Mouse (Mus musculus) CH12.LX (cell line): ENCODE measurements around the gene Bicd2. TPM values are rescaled to one million over a fixed set of nuclear protein-coding genes. Genes with fewer than 3 reads are reported as not detected.
A peak's percentile ranks its signal among the peaks of the same experiment; 100 is the strongest.

Experiments
- DNase-seq: peaks from one replicate; pipeline ENCODE4 v3.0.0-alpha.2; 2013; ENCODE audit errors: extremely low read depth
- H3K27ac ChIP-seq: 2 replicates; pipeline ENCODE4 v1.5.1; 2012; ENCODE audit warnings: low read depth, mild to moderate bottlenecking, control low read depth, moderate library complexity; ENCODE audit not compliant: insufficient read depth
- H3K27me3 ChIP-seq: replicated peaks from 2 replicates; pipeline ENCODE3; 2012; ENCODE audit warnings: inconsistent platforms
- H3K36me3 ChIP-seq, 2 experiments: replicated peaks in 1 of 2; 2 replicates each; pipeline versions ENCODE3 to v1.6.1; 2012; ENCODE audit warnings: inconsistent platforms in 1 of 2, low read length in 1 of 2, mild to moderate bottlenecking in 1 of 2, mixed read lengths in 1 of 2, moderate library complexity in 1 of 2; ENCODE audit not compliant: control insufficient read depth in 1 of 2, insufficient read depth in 1 of 2
- H3K4me1 ChIP-seq, 2 experiments: 2 replicates each; pipeline ENCODE4 v1.6.1; 2012; ENCODE audit warnings: inconsistent platforms in 1 of 2, moderate library complexity in 1 of 2; ENCODE audit not compliant: insufficient read depth in 2 of 2, control insufficient read depth in 1 of 2
- H3K4me2 ChIP-seq: 2 replicates; pipeline ENCODE4 v1.6.1; 2012; ENCODE audit warnings: low read depth, mild to moderate bottlenecking, control low read depth; ENCODE audit not compliant: poor library complexity, insufficient read depth, severe bottlenecking
- H3K4me3 ChIP-seq, 3 experiments: fragments of 150-350 bp in 1 of 3; sonication (generic) in 1 of 3; replicated peaks in 1 of 3; 2 replicates each; pipeline versions ENCODE3 to v1.5.1; 2011 to 2012; ENCODE audit warnings: low read depth in 2 of 3, low read length in 2 of 3, mild to moderate bottlenecking in 2 of 3, moderate library complexity in 2 of 3, control low read depth in 1 of 3, improper control_type of control experiment in 1 of 3, inconsistent platforms in 1 of 3, mixed read lengths in 1 of 3; ENCODE audit not compliant: poor library complexity in 1 of 3
- H3K79me2 ChIP-seq: replicated peaks from 2 replicates; pipeline ENCODE4 v1.6.1; 2012; ENCODE audit warnings: mild to moderate bottlenecking, moderate library complexity; ENCODE audit not compliant: control insufficient read depth, poor library complexity, insufficient read depth, severe bottlenecking; ENCODE audit errors: extremely low read depth
- H3K9ac ChIP-seq: 2 replicates; pipeline ENCODE4 v1.6.1; 2012; ENCODE audit warnings: low read depth, mild to moderate bottlenecking, control low read depth, moderate library complexity; ENCODE audit not compliant: insufficient read depth
- H3K9me3 ChIP-seq: replicated peaks from 2 replicates; pipeline ENCODE3; 2012; ENCODE audit warnings: low read length, inconsistent platforms, mixed read lengths
- CHD1 ChIP-seq: IDR thresholded peaks from 2 replicates; pipeline ENCODE4 v1.6.1; 2012; ENCODE audit warnings: low read depth, low read length, improper control_type of control experiment, inconsistent platforms
- CTCF ChIP-seq, 2 experiments: IDR thresholded peaks in 1 of 2; conservative IDR thresholded peaks in 1 of 2; 2 replicates each; pipeline ENCODE4 v1.5.1; 2011 to 2012; ENCODE audit warnings: low read depth in 2 of 2, low read length in 2 of 2, improper control_type of control experiment in 1 of 2, inconsistent platforms in 1 of 2, mild to moderate bottlenecking in 1 of 2, moderate library complexity in 1 of 2
- E2F4 ChIP-seq: IDR thresholded peaks from 2 replicates; pipeline ENCODE4 v1.6.1; 2011; ENCODE audit warnings: low read depth, low read length, improper control_type of control experiment; ENCODE audit not compliant: insufficient replicate concordance
- EP300 ChIP-seq: IDR thresholded peaks from 2 replicates; pipeline ENCODE4 v1.6.1; 2011; ENCODE audit warnings: low read length, improper control_type of control experiment
- HCFC1 ChIP-seq: IDR thresholded peaks from 2 replicates; pipeline ENCODE4 v1.6.1; 2012; ENCODE audit warnings: low read depth, mild to moderate bottlenecking, inconsistent platforms, low read length, improper control_type of control experiment
- IRF4 ChIP-seq: IDR thresholded peaks from 2 replicates; pipeline ENCODE4 v1.6.1; 2014; ENCODE audit warnings: low read depth, mild to moderate bottlenecking, inconsistent platforms, low read length, improper control_type of control experiment
- JUN ChIP-seq: IDR thresholded peaks from 2 replicates; pipeline ENCODE4 v1.6.1; 2011; ENCODE audit warnings: low read depth, mild to moderate bottlenecking, low read length, improper control_type of control experiment, moderate library complexity; ENCODE audit not compliant: insufficient read depth
- JUND ChIP-seq: conservative IDR thresholded peaks from 2 replicates; pipeline ENCODE4 v1.6.1; 2011; ENCODE audit warnings: low read depth, low read length, improper control_type of control experiment
- KAT2A ChIP-seq: IDR thresholded peaks from 2 replicates; pipeline ENCODE4 v1.6.1; 2012; ENCODE audit warnings: low read length, improper control_type of control experiment, inconsistent platforms; ENCODE audit not compliant: insufficient replicate concordance
- MAX ChIP-seq: IDR thresholded peaks from 2 replicates; pipeline ENCODE4 v1.6.1; 2011; ENCODE audit warnings: low read length, improper control_type of control experiment
- MXI1 ChIP-seq: IDR thresholded peaks from 2 replicates; pipeline ENCODE4 v1.6.1; 2011; ENCODE audit warnings: mild to moderate bottlenecking, low read depth, low read length, improper control_type of control experiment
- MYC ChIP-seq: IDR thresholded peaks from 2 replicates; pipeline ENCODE4 v1.6.1; 2011; ENCODE audit warnings: low read depth, mild to moderate bottlenecking, improper control_type of control experiment, low read length
- PAX5 ChIP-seq: IDR thresholded peaks from 2 replicates; pipeline ENCODE4 v1.6.1; 2012; ENCODE audit warnings: low read length, inconsistent platforms, mixed read lengths
- POLR2AphosphoS2 ChIP-seq: IDR thresholded peaks from 2 replicates; pipeline ENCODE4 v1.6.1; 2011; ENCODE audit warnings: low read depth, low read length, improper control_type of control experiment
- RCOR1 ChIP-seq: conservative IDR thresholded peaks from 2 replicates; pipeline ENCODE4 v1.6.1; 2012; ENCODE audit warnings: low read depth, mild to moderate bottlenecking, inconsistent platforms, low read length, improper control_type of control experiment
- SIN3A ChIP-seq: IDR thresholded peaks from 2 replicates; pipeline ENCODE4 v1.6.1; 2012; ENCODE audit warnings: low read length, improper control_type of control experiment, inconsistent platforms
- SMC3 ChIP-seq: IDR thresholded peaks from 2 replicates; pipeline ENCODE4 v1.6.1; 2011; ENCODE audit warnings: low read depth, low read length, improper control_type of control experiment
- TCF12 ChIP-seq: IDR thresholded peaks from 2 replicates; pipeline ENCODE4 v1.6.1; 2014; ENCODE audit warnings: low read depth, mild to moderate bottlenecking, inconsistent platforms, low read length, improper control_type of control experiment
- UBTF ChIP-seq: IDR thresholded peaks from 2 replicates; pipeline ENCODE4 v1.6.1; 2012; ENCODE audit warnings: low read depth, mild to moderate bottlenecking, inconsistent platforms, low read length, improper control_type of control experiment, moderate library complexity
- ZC3H11A ChIP-seq: IDR thresholded peaks from 2 replicates; pipeline ENCODE4 v1.6.1; 2012; ENCODE audit warnings: low read depth, mild to moderate bottlenecking, inconsistent platforms, low read length, improper control_type of control experiment
- ZKSCAN1 ChIP-seq: IDR thresholded peaks from 2 replicates; pipeline ENCODE4 v1.6.1; 2012; ENCODE audit warnings: low read depth, inconsistent platforms, low read length, improper control_type of control experiment, borderline replicate concordance
- dilution Hi-C: fragments of 300-500 bp; cut with MboI; formaldehyde crosslinking; loops from 2 replicates; pipeline ENCODE4 v1.14.3; 2020; ENCODE audit warnings: low sequenced_read_pairs; ENCODE audit not compliant: extremely low pct_unique_long_range_greater_than_20kb, extremely low pct_ligation_motif_present
- in situ Hi-C: fragments of 300-500 bp; cut with MboI; formaldehyde crosslinking; loops from 3 replicates; pipeline ENCODE4 v1.14.3; 2019; ENCODE audit warnings: low sequenced_read_pairs, low pct_ligation_motif_present, low pct_unique_long_range_greater_than_20kb, mixed read lengths
- polyA plus RNA-seq: library from polyadenylated mRNA; unstranded; fragments of >175 nt; gene quantifications from 2 replicates; pipeline ENCODE4 v1.2.1, GENCODE M21; 2012; ENCODE audit warnings: low read depth; ENCODE audit not compliant: insufficient read length
- total RNA-seq, 2 experiments: library from RNA; depleted of rRNA; stranded (reverse); fragments of 300-350 nt in 1 of 2; fragments of >200 nt in 1 of 2; gene quantifications; 2 replicates each; pipeline ENCODE4 v1.2.3; 2012 to 2014

The Bicd2 gene
- total and polyA plus RNA-seq, 3 experiments: 16.9 to 26.5 (median 21.0) TPM

- DNase-seq: peak; percentile 16
Observed at GRCm38 (mm10) chr13:49421606-49421917, 80.2 kb downstream of the Bicd2 start.

GRCm38 (mm10) chr13:49421959-49422358, 80.6 kb downstream of the Bicd2 start:
- TF ChIP-seq E2F4: no peak
- TF ChIP-seq PAX5: no peak
- TF ChIP-seq CHD1: no peak
- no peak for TF ChIP-seq JUN
- TF ChIP-seq SMC3: no peak
- no peak for TF ChIP-seq CTCF (conservative IDR thresholded peaks at IDR 0.05 in 1 of 2, IDR thresholded peaks at IDR 0.05 in 1 of 2; ENCODE audit: low read depth in 2 of 2, low read length in 2 of 2)
- no peak for TF ChIP-seq ZC3H11A
- no peak for TF ChIP-seq KAT2A
- no peak for TF ChIP-seq UBTF
- no peak for TF ChIP-seq MAX
- no peak for TF ChIP-seq JUND
- no peak for TF ChIP-seq IRF4
- no peak for TF ChIP-seq ZKSCAN1
- no peak for TF ChIP-seq SIN3A
- TF ChIP-seq RCOR1: no peak
- no peak for TF ChIP-seq EP300
- no peaks in the 10 kb centered on the region for H3K27me3 ChIP-seq
- H3K4me3 ChIP-seq: peak overlapping the region; percentile 89 to 96 (median 91)
- DNase-seq: no peak
- in situ Hi-C loops: no loop called here
- H3K4me2 ChIP-seq: peak overlapping the region; percentile 64
- H3K36me3 ChIP-seq: peaks cover 0 to 29% of the 10 kb centered on the region in 2 experiments
- H3K4me1 ChIP-seq: peaks cover 10 to 46% of the 10 kb centered on the region in 2 experiments; a peak in 2 of 4 replicates
- H3K27ac ChIP-seq: no peak overlapping the region
- peak overlapping the region; percentile 51 for H3K9ac ChIP-seq
- peaks cover 5% of the 10 kb centered on the region for H3K9me3 ChIP-seq
- H3K79me2 ChIP-seq: peaks cover 15% of the 10 kb centered on the region
- dilution Hi-C loops: no loop called here

More at GRCm38 (mm10) chr13:49421606-49421917, 80.2 kb downstream of the Bicd2 start:
- Histone ChIP-seq H3K4me1 (peaks cover 10 to 44% of the 10 kb centered on the region in 2 experiments; a peak in 2 of 4 replicates), H3K9me3 (peaks cover 5% of the 10 kb centered on the region), H3K4me2 (peak overlapping the region; percentile 64), H3K79me2 (peaks cover 15% of the 10 kb centered on the region), H3K9ac (peak overlapping the region; percentile 51)
- dilution Hi-C loops: no loop called here
- TF ChIP-seq POLR2AphosphoS2: no peak
- TF ChIP-seq MXI1: 0 out of 2 replicates have a peak, but pooled peaks have one; percentile 4
- TF ChIP-seq HCFC1: no peak
- no peak for TF ChIP-seq UBTF
- no peak for TF ChIP-seq MYC
- TF ChIP-seq TCF12: no peak
- TF ChIP-seq, all 38 proteins: peak for 1
- in situ Hi-C loops: no loop called here
- no peak overlapping the region for H3K27ac ChIP-seq
- no peaks in the 10 kb centered on the region for H3K27me3 ChIP-seq
- H3K36me3 ChIP-seq: peaks cover 0 to 26% of the 10 kb centered on the region in 2 experiments
- peak overlapping the region; percentile 89 to 96 (median 91) for H3K4me3 ChIP-seq
